Mouse (Mus musculus) limb, embryonic 14.5 days (tissue): Measurements from ENCODE around the gene Cd27. TPM values are rescaled to one million over a fixed set of nuclear protein-coding genes. Genes with fewer than 3 reads are reported as not detected.
"Not testable (repeated sequence)": the region's sequence is repeated elsewhere in the genome, so short reads cannot be mapped to it uniquely, and the experiment has no call there.

Experiments used
- ATAC-seq: fragments of 200-750 bp; cut with Nextera tagmentation; 2 replicates; pipeline ENCODE4 v1.8.0; 2017; ENCODE audit warnings: low read depth, moderate number of reproducible peaks, moderate TSS enrichment; ENCODE audit not compliant: low FRiP score
- DNase-seq: peaks from one replicate; pipeline ENCODE4 v3.0.0-alpha.2; 2015; ENCODE audit warnings: low spot score
- H3K27ac ChIP-seq: fragments of 300-500 bp; sonication (generic); replicated peaks from 2 replicates; pipeline ENCODE4 v1.5.1; 2014; ENCODE audit warnings: low read depth, mild to moderate bottlenecking, low read length, moderate library complexity, mixed read lengths
- H3K27me3 ChIP-seq: fragments of 300-500 bp; sonication (generic); 2 replicates; pipeline ENCODE4 v1.6.1; 2014; ENCODE audit warnings: low read length, mixed read lengths; ENCODE audit not compliant: control insufficient read depth, insufficient read depth
- H3K36me3 ChIP-seq: fragments of 300-500 bp; sonication (generic); 2 replicates; pipeline ENCODE4 v1.6.1; 2014; ENCODE audit warnings: mild to moderate bottlenecking, low read length, moderate library complexity, mixed read lengths; ENCODE audit not compliant: control insufficient read depth, insufficient read depth
- H3K4me1 ChIP-seq: fragments of 300-500 bp; sonication (generic); 2 replicates; pipeline ENCODE4 v1.6.1; 2014; ENCODE audit warnings: antibody characterized with exemption, low read length, mixed read lengths; ENCODE audit not compliant: control insufficient read depth, insufficient read depth
- H3K4me2 ChIP-seq: fragments of 300-500 bp; sonication (generic); replicated peaks from 2 replicates; pipeline ENCODE4 v1.6.1; 2014; ENCODE audit warnings: low read depth, mild to moderate bottlenecking, low read length, moderate library complexity; ENCODE audit not compliant: severe bottlenecking
- H3K4me3 ChIP-seq: fragments of 300-500 bp; sonication (generic); replicated peaks from 2 replicates; pipeline ENCODE4 v1.5.1; 2014; ENCODE audit warnings: low read length
- H3K9ac ChIP-seq: fragments of 300-500 bp; sonication (generic); 2 replicates; pipeline ENCODE4 v1.6.1; 2014; ENCODE audit warnings: mild to moderate bottlenecking, low read depth, low read length, moderate library complexity; ENCODE audit not compliant: severe bottlenecking
- H3K9me3 ChIP-seq: fragments of 300-500 bp; sonication (generic); 2 replicates; pipeline ENCODE4 v1.6.1; 2016; ENCODE audit warnings: low read length; ENCODE audit not compliant: control insufficient read depth
- POLR2A ChIP-seq: fragments of 200-500 bp; IDR thresholded peaks from 2 replicates; pipeline ENCODE4 v1.8.0; 2012; ENCODE audit warnings: inconsistent platforms, mild to moderate bottlenecking, moderate library complexity, borderline replicate concordance; ENCODE audit not compliant: insufficient read depth, insufficient read length; ENCODE audit errors: extremely low read depth
- WGBS: fragments of 180-500 bp; shearing (Covaris S2); extraction: QIAGEN DNeasy Blood & Tissue Kit; methylation state at CpG from one replicate; pipeline ENCODE4 v1.1.7; 2014; 5-methylcytosine and 5-hydroxymethylcytosine counted together
- polyA plus RNA-seq, 2 experiments: library from polyadenylated mRNA; depleted of rRNA in 1 of 2; stranded (reverse) in 1 of 2; unstranded in 1 of 2; fragments of >200 nt; fragmentation: Nextera tagmentation in 1 of 2; extraction: Ambion mirVana in 1 of 2; gene quantifications; 2 replicates each; pipeline versions ENCODE4 v1.2.1 to v1.2.3; 2012 to 2014

The Cd27 gene
- polyA plus RNA-seq, 2 experiments, result 0.50 to 1.3 TPM

- Histone ChIP-seq H3K36me3 (no peaks in the 10 kb centered on the region), H3K27me3 (no peaks in the 10 kb centered on the region), H3K4me3 (no peak overlapping the region), H3K27ac (no peak overlapping the region), H3K4me1 (peaks cover 4% of the 10 kb centered on the region; the same call in 1 of the 2 replicates), H3K4me2 (no peak overlapping the region), H3K9ac (no peak overlapping the region), H3K9me3 (no peaks in the 10 kb centered on the region)
- 59% methylated on average over 15 of the region's 15 CpGs for WGBS
- peak; percentile 46 for DNase-seq
- no peak for TF ChIP-seq POLR2A
- no peak for ATAC-seq
Measured at GRCm38 (mm10) chr6:125274841-125275563, 38.2 kb upstream of the Cd27 start.

- Histone ChIP-seq H3K4me3 (no peak overlapping the region), H3K27me3 (no peaks in the 10 kb centered on the region), H3K4me1 (peaks cover 4% of the 10 kb centered on the region; the same call in 1 of the 2 replicates), H3K4me2 (no peak overlapping the region), H3K9me3 (no peaks in the 10 kb centered on the region), H3K36me3 (no peaks in the 10 kb centered on the region), H3K27ac (no peak overlapping the region), H3K9ac (no peak overlapping the region)
- WGBS, result 76% methylated on average over 10 of the region's 10 CpGs
- ATAC-seq (no peak), DNase-seq (no peak)
- TF ChIP-seq POLR2A, result no peak
Measured at GRCm38 (mm10) chr6:125272228-125272785, 35.5 kb upstream of the Cd27 start.

GRCm38 (mm10) chr6:125271455-125272227 is 34.8 kb upstream of the Cd27 start:
- WGBS, result 18% methylated on average over 17 of the region's 17 CpGs
- peak; percentile 82 for ATAC-seq
- no peak overlapping the region for H3K27ac ChIP-seq
- DNase-seq, result peak; percentile 92
- 0 out of 2 replicates have a peak overlapping the region, but pooled peaks have one; percentile 2 for H3K9ac ChIP-seq
- peak overlapping the region; percentile 48 for H3K4me2 ChIP-seq
- H3K36me3 ChIP-seq, result no peaks in the 10 kb centered on the region
- no peak for TF ChIP-seq POLR2A
- H3K4me1 ChIP-seq, result peaks cover 4% of the 10 kb centered on the region; the same call in 1 of the 2 replicates
- no peaks in the 10 kb centered on the region for H3K27me3 ChIP-seq
- peak overlapping the region; percentile 15 for H3K4me3 ChIP-seq
- H3K9me3 ChIP-seq, result no peaks in the 10 kb centered on the region

- no peak for TF ChIP-seq POLR2A
- Histone ChIP-seq H3K36me3 (no peaks in the 10 kb centered on the region), H3K4me1 (peaks cover 4% of the 10 kb centered on the region; the same call in 1 of the 2 replicates), H3K9me3 (no peaks in the 10 kb centered on the region), H3K9ac (no peak overlapping the region), H3K4me2 (no peak overlapping the region), H3K4me3 (no peak overlapping the region), H3K27me3 (no peaks in the 10 kb centered on the region), H3K27ac (no peak overlapping the region)
- no peak for ATAC-seq
- WGBS, result 48% methylated on average over 6 of the region's 6 CpGs
- no peak for DNase-seq
Measured at GRCm38 (mm10) chr6:125268799-125269198, 32.0 kb upstream of the Cd27 start.

GRCm38 (mm10) chr6:125267469-125267868 is 30.7 kb upstream of the Cd27 start:
- DNase-seq, result no peak
- ATAC-seq, result no peak
- Histone ChIP-seq H3K4me2 (no peak overlapping the region), H3K36me3 (no peaks in the 10 kb centered on the region), H3K4me3 (no peak overlapping the region), H3K4me1 (peaks cover 4% of the 10 kb centered on the region; the same call in 1 of the 2 replicates), H3K9me3 (no peaks in the 10 kb centered on the region), H3K9ac (no peak overlapping the region), H3K27ac (no peak overlapping the region), H3K27me3 (no peaks in the 10 kb centered on the region)
- TF ChIP-seq POLR2A, result no peak
- 76% methylated on average over 3 of the region's 3 CpGs for WGBS

GRCm38 (mm10) chr6:125266600-125266999 is 29.8 kb upstream of the Cd27 start:
- not testable (repeated sequence) for DNase-seq, H3K4me1 ChIP-seq, H3K9me3 ChIP-seq, ATAC-seq, H3K27me3 ChIP-seq, H3K9ac ChIP-seq, H3K4me3 ChIP-seq, H3K36me3 ChIP-seq, H3K27ac ChIP-seq, H3K4me2 ChIP-seq
- 72% methylated on average over 6 of the region's 6 CpGs for WGBS
